Mouse (Mus musculus) brain, adult 2 months (tissue): ENCODE measurements around the gene Prkar2a.

Experiments
- DNase-seq: peaks from one replicate; pipeline ENCODE4 v3.0.0; 2011; ENCODE audit warnings: low read depth, low spot score

Prkar2a gene

GRCm38 (mm10) chr9:108752142-108752920 lies 63.2 kb downstream of the Prkar2a start:
- peak; percentile 27 for DNase-seq

DNA sequence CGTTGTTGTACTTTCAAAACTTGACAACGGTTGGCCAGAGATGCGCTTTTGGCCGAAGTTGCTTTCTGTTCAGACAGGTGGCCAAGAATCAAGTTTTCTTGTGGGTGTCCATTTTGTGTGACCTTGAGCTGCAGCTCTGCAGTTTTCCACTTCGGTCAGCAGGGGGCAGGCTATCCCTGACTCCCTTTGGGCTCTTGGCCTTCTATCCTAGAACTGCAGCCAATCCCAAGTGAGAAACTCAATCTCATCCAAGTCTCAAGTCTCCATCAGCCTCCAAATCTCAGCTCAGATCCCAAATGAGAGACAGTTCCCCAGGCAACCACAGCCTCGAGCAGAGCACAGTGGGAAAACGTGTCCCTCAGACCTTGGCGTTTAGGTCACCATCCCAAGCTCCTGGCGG lies 64.2 kb downstream of the Prkar2a start:
- peak; percentile 90 for DNase-seq

- DNase-seq = no peak
Measured at GRCm38 (mm10) chr9:108753976-108754375, 64.9 kb downstream of the Prkar2a start.

- DNase-seq = peak; percentile 59
Measured at GRCm38 (mm10) chr9:108754423-108754822, 65.3 kb downstream of the Prkar2a start.

DNA sequence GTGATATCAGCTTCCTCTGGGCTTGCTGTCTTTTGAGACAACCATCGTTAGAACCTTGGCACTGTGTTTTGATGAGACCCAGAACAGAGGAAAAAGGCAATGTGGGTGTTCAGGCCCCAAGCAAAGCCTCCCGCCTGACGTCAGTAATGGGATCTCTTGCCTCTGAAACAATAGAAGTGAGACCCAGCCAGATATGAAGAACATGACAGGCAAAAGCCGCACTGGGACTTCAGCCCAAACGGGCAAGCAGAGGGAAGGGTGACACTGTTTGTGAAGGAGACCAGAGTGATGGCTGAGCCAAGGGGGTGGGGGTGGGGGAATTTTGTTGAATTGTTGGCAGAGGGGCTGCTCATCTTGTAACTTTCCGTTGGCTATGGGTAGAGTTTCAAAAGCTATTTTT lies 68.3 kb downstream of the Prkar2a start:
- DNase-seq = no peak

- no peak for DNase-seq
Measured at GRCm38 (mm10) chr9:108759121-108759520, 70.0 kb downstream of the Prkar2a start.

DNA sequence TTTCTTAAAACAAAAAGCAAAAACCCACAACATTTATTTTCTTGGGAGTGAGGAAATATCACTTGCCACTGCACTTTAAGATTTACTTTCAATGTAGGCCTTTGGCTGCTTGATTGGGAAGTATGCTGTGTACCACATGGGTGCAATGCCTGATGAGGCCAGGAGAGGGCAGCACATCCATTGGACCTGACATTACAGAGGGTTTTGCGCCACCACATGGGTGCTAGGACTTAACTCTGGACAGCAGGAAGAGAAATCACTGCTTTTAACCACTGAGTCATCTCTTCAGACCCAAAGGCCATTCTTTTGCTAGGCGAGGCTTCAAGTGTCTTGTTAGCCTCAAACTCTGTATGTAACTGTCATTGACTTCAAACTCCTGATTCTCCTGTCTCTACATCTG lies 70.7 kb downstream of the Prkar2a start:
- DNase-seq = peak; percentile 24

- DNase-seq = no peak
Measured at GRCm38 (mm10) chr9:108761561-108761960, 72.4 kb downstream of the Prkar2a start.

- no peak for DNase-seq
Measured at GRCm38 (mm10) chr9:108764971-108765370, 75.9 kb downstream of the Prkar2a start.

GRCm38 (mm10) chr9:108776614-108777013 lies 87.5 kb downstream of the Prkar2a start:
- no peak for DNase-seq

DNA sequence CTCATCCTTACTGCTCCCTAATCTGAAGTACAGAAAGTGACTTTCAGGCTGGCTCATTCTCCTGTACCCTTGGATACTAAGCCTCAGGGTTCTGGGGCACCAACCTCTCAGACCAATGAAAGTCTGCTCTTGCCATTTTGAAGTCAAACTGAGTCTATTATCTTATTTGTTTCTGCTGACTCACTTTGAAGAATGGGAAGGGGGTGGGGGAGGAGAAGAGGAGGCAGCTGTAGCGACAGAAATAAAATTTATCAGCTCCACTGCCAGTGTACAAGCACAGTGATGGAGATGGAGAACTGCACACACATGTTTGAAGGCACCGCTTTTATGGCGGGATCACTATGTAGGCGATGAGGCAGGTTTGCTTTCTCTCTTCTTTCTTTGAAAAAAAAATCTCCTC lies 88.2 kb downstream of the Prkar2a start:
- DNase-seq = no peak

GRCm38 (mm10) chr9:108780959-108781358 lies 91.8 kb downstream of the Prkar2a start:
- DNase-seq = peak; percentile 57

DNA sequence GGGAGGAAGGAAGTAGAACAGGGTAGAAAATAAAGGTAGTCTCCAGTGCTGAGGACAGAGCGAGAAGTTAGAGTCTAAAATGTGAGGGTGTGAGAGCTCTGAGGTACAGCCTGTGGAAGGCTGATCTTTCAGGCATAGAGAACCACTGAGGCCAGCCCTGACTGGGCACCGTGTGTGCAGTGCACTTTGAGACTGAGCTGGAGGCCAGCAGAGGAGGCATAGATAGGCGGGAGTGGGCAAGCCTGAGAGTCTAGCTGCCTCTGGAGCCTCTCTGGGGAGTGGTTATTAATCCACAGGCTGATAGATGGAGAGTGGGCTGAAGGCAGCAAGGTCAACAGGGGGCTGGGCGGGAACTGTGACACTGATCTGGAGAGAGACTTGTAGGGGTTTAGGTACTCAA lies 92.8 kb downstream of the Prkar2a start:
- DNase-seq = no peak

- no peak for DNase-seq
Measured at GRCm38 (mm10) chr9:108782836-108783547, 93.9 kb downstream of the Prkar2a start.

DNA sequence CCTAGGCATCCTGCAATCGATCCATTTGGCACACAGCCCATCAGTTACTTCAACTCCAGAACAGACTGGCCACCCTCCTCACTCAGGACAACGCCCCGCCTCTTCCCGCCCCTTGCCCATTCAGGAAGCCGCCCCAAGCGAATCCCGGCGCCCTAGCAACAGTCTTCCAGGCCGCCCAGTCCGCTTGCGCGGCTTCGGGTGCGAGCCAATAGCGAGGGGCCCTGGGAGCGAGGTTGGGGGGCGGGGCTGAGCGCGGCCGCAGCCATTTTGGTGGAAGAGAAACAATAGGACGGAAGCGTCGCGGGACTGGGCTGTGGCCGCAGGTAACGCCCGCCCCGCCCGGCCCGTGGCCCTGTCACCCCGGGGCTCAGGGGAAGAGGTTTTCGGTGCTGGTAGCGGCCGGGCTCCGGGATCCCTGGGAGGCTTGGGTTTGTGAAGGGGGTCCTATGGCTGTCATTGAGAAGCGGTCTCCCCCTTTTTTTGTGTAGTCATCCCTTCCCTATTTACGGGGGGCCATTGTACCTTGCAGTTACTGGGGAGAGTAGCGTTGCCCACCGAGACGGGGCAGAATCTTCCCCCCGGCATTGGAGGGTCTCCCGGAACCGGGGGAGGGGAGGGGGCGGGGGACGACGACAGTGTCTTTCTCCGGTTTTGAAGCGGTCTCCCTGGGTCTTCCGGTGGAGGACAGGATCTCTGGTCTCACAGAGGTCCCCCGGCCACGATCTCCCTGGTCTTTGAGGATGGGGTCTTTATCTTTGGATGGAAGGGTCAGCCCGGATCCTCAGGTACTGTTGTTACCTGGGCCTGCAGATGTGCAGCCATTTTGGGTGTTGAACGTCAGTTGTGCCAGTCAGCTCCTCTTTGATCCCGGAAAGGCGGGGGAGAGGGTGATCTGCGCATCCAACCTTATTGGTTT lies 94.7 kb downstream of the Prkar2a start, which contains the start of gene Ip6k2:
Gene Ip6k2 (plus strand): TSS at position 249 of the 916 bp plus-strand sequence.
- peak; percentile 98 for DNase-seq

DNA sequence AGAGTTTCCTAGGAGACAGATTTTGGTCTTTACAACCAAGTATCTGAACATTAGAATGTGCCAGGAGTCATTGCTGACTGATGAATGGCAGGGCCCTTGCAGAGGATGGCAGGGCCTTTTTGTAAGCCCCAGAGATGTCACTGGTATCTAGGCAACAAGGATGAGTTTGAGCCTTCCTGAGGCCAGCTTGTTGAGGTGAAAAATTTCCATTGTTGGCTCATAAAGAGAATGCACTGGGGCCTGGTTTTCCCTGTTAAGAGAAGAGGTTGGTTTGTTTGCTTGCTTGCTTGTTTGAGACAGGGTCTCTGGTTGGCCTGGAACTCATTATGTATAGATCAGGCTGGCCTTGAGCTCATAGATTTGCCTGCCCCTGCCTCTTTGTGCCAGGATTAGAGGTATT lies 96.3 kb downstream of the Prkar2a start:
- peak; percentile 72 for DNase-seq

DNA sequence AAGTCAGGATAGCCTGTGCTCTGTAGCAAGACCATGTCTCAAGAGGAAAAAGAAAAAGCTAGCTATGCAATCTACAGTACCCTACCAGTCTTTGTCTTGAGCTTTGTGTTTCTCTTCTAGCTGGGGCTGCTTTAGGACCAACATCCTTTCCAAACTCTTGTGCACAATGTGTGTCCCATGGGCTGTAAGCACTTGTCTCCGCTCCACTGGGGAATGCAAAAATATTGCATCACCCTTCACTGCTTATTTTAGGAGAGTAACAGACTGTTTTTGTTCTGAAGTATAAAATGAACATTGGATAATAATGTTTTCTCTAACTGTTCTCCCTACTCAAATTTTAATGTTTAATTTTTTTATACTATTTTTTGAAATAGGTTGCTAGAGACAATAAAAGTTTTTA lies 97.4 kb downstream of the Prkar2a start:
- DNase-seq = no peak

DNA sequence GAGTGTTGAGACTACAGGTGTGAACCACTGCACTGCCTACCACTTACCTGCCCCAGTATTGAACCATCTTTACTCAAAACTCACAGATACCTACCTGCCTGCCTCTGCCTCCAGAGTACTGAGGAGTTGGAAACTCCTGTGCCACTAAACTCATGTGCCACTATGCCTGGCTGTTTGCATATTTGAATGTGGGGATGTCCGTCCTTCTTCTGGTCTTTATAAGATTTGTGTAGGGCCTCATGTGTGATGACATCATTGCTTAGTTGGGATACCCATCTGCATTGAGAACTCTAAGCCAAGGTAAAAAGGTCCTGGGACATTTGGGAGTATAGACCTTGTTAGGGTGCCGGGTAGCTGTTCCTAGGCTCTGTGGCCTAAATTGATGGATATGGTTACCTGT lies 98.0 kb downstream of the Prkar2a start:
- DNase-seq = no peak

GRCm38 (mm10) chr9:108788713-108789112 lies 99.6 kb downstream of the Prkar2a start:
- DNase-seq = no peak

DNA sequence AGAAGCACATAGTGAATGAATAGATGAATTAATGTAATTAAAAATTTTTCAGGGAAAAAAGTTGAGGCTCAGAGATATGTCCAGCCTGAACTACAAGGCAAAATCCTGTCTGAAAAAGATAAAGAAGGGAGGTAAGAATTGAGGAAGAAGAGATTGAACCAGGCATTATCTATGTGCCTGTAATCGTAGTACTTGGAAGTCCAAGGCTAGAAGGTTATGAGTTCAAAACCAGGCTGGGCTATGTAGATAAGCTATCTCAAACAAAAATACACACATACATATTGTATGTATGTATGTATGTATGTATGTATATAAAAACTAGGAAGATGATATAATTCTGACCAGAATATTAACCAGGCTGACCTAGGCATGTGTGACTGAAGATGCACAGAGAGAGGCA lies 103.2 kb downstream of the Prkar2a start:
- DNase-seq = no peak

DNA sequence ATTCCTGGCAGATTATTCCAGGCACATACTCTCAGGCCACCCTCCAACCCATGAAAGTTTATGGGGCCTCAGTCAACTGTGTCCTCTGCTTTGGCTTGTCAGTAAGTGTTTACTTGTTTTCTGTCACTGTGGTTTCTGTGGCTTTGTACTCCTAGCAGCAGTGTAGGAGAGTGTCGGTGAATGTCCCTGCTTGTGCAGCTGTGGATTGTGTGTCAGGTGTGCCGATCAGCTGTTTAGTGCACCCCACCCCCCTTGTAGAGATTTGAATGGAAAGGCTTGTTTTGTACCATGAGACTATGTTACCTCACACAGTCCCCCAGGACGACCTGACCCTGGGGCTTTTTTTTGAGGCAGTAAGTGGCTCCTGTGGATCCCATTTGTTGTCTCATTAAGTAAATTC lies 103.6 kb downstream of the Prkar2a start:
- no peak for DNase-seq

GRCm38 (mm10) chr9:108795281-108795680 lies 106.2 kb downstream of the Prkar2a start:
- DNase-seq = no peak
